Mouse (Mus musculus) urinary bladder, adult 2 months (tissue): ENCODE measurements at regions not wholly inside any gene's neighbourhood (a gene's known extent, or its start where the extent isn't known, plus 50 kb on each side); places are given as distances from the start of the nearest gene placed in this dataset.

Experiments used
- DNase-seq: peaks from one replicate; pipeline ENCODE4 v3.0.0; 2022; ENCODE audit warnings: low spot score

GRCm38 (mm10) chr17:91226378-91226777 lies 133.5 kb upstream of the Nrxn1 start:
- DNase-seq, result no peak

- DNase-seq, result no peak
Observed at GRCm38 (mm10) chr17:91225916-91226315, 133.0 kb upstream of the Nrxn1 start.

GRCm38 (mm10) chr17:91216429-91216828 lies 123.6 kb upstream of the Nrxn1 start:
- DNase-seq, result no peak

- no peak for DNase-seq
Observed at GRCm38 (mm10) chr17:91182574-91182973, 89.7 kb upstream of the Nrxn1 start.

- no peak for DNase-seq
Observed at GRCm38 (mm10) chr17:91161834-91162233, 69.0 kb upstream of the Nrxn1 start.
